In genomic region chr6:90988648-90989317, GRCm38 (mm10) we compare ENCODE assay signal across 8 mouse cellular contexts. TPM values are rescaled to one million over a fixed set of nuclear protein-coding genes. Genes with fewer than 3 reads are reported as not detected.
A peak's percentile ranks its signal among the peaks of the same experiment; 100 is the strongest.
DNase-seq lines count a peak whose midpoint lies in the region; ATAC-seq and TF ChIP-seq lines count a peak whose summit lies in the region.

Gene Iqsec1 (minus strand): TSS chr6:90988685.

- TF ChIP-seq POLR2A in brain, embryonic 14.5 days (IDR thresholded peaks at IDR 0.05; ENCODE audit: borderline replicate concordance, extremely low read depth, insufficient read depth, insufficient read length, poor library complexity, severe bottlenecking): no peak
- TF ChIP-seq POLR2A in limb, embryonic 14.5 days (IDR thresholded peaks at IDR 0.05; ENCODE audit: borderline replicate concordance, extremely low read depth, insufficient read depth, insufficient read length): no peak
- TF ChIP-seq POLR2A in spleen, adult 2 months (IDR thresholded peaks at IDR 0.05; ENCODE audit: low read depth, low read length): no peak

- H3K4me2 ChIP-seq in kidney, embryonic 14.5 days (replicated peaks; ENCODE audit: low read depth, low read length): peak within 1 kb of the TSS; percentile 99
- peak within 1 kb of the TSS; percentile 99 for H3K4me2 ChIP-seq in limb, embryonic 14.5 days (replicated peaks; ENCODE audit: low read depth, low read length, severe bottlenecking)
- H3K4me2 ChIP-seq in midbrain, embryonic 16.5 days (ENCODE audit: low read length): peak within 1 kb of the TSS; percentile 79

- ATAC-seq in erythroblast, adult 5-6 weeks (replicated peaks; ENCODE audit: low FRiP score, poor library complexity, severe bottlenecking): peak; percentile 91
- peak; percentile 97 for ATAC-seq in kidney, embryonic 14.5 days (ENCODE audit: low FRiP score, low TSS enrichment)
- peak; percentile 95 for ATAC-seq in limb, embryonic 14.5 days (ENCODE audit: low FRiP score, low read depth)
- ATAC-seq in midbrain, embryonic 16.5 days: peak; percentile 96

- no peaks in the 10 kb centered on the region for H3K27me3 ChIP-seq in heart, embryonic 10.5 days (ENCODE audit: insufficient read depth, poor library complexity, severe bottlenecking)
- H3K27me3 ChIP-seq in kidney, embryonic 14.5 days (ENCODE audit: control insufficient read depth, insufficient read depth, low read length): peaks cover 7% of the 10 kb centered on the region
- H3K27me3 ChIP-seq in limb, embryonic 14.5 days (ENCODE audit: control insufficient read depth, insufficient read depth, low read length): no peaks in the 10 kb centered on the region
- H3K27me3 ChIP-seq in midbrain, embryonic 16.5 days (ENCODE audit: control insufficient read depth, insufficient read depth, low read depth, low read length): peaks cover 6% of the 10 kb centered on the region
- H3K27me3 ChIP-seq in spleen, adult 2 months (ENCODE audit: control insufficient read depth, insufficient read depth, low read length): peaks cover 15% of the 10 kb centered on the region

- H3K4me3 ChIP-seq in heart, embryonic 10.5 days: peak within 1 kb of the TSS; percentile 85
- H3K4me3 ChIP-seq in kidney, embryonic 14.5 days (ENCODE audit: low read length): peak within 1 kb of the TSS; percentile 53
- H3K4me3 ChIP-seq in limb, embryonic 14.5 days (replicated peaks; ENCODE audit: low read length): peak within 1 kb of the TSS; percentile 67
- peak within 1 kb of the TSS; percentile 63 for H3K4me3 ChIP-seq in midbrain, embryonic 16.5 days (ENCODE audit: low read depth, low read length)
- H3K4me3 ChIP-seq in spleen, adult 2 months (ENCODE audit: extremely low read depth, insufficient read depth, insufficient read length): peak within 1 kb of the TSS; percentile 52; the same call in 1 of the 2 replicates

- H3K4me1 ChIP-seq in heart, embryonic 10.5 days: peaks cover 54% of the 10 kb centered on the region
- no peaks in the 10 kb centered on the region for H3K4me1 ChIP-seq in kidney, embryonic 14.5 days (ENCODE audit: control insufficient read depth, insufficient read depth, low read length)
- H3K4me1 ChIP-seq in limb, embryonic 14.5 days (ENCODE audit: control insufficient read depth, insufficient read depth, low read length): peaks cover 3% of the 10 kb centered on the region; the same call in 1 of the 2 replicates
- peaks cover 9% of the 10 kb centered on the region; the same call in 1 of the 2 replicates for H3K4me1 ChIP-seq in midbrain, embryonic 16.5 days (ENCODE audit: control insufficient read depth, insufficient read depth, low read length)
- H3K4me1 ChIP-seq in spleen, adult 2 months (ENCODE audit: control insufficient read depth, insufficient read depth, insufficient read length): peaks cover 9% of the 10 kb centered on the region

- peaks cover 3% of the 10 kb centered on the region; the same call in 1 of the 2 replicates for H3K9me3 ChIP-seq in heart, embryonic 10.5 days
- peaks cover 15% of the 10 kb centered on the region for H3K9me3 ChIP-seq in kidney, embryonic 14.5 days (ENCODE audit: control insufficient read depth, low read length)
- peaks cover 3% of the 10 kb centered on the region; the same call in 1 of the 2 replicates for H3K9me3 ChIP-seq in limb, embryonic 14.5 days (ENCODE audit: control insufficient read depth, low read length)
- peaks cover 6% of the 10 kb centered on the region; the same call in 1 of the 2 replicates for H3K9me3 ChIP-seq in midbrain, embryonic 16.5 days (replicated peaks; ENCODE audit: control insufficient read depth, low read length, poor library complexity, severe bottlenecking)

- H3K27ac ChIP-seq in heart, embryonic 10.5 days: peak within 1 kb of the TSS; percentile 94
- peak within 1 kb of the TSS; percentile 20; the same call in 1 of the 2 replicates for H3K27ac ChIP-seq in kidney, embryonic 14.5 days (ENCODE audit: low read depth, low read length)
- peak within 1 kb of the TSS; percentile 48; the same call in 1 of the 2 replicates for H3K27ac ChIP-seq in limb, embryonic 14.5 days (replicated peaks; ENCODE audit: low read depth, low read length)
- H3K27ac ChIP-seq in midbrain, embryonic 16.5 days (ENCODE audit: low read length): peak within 1 kb of the TSS; percentile 24; the same call in 1 of the 2 replicates
- H3K27ac ChIP-seq in spleen, adult 2 months (ENCODE audit: insufficient read depth, low read length): no peak within 1 kb of the TSS

- H3K36me3 ChIP-seq in heart, embryonic 10.5 days: no peaks in the 10 kb centered on the region; the same call in 1 of the 2 replicates
- H3K36me3 ChIP-seq in kidney, embryonic 14.5 days (ENCODE audit: control insufficient read depth, insufficient read depth, low read length): no peaks in the 10 kb centered on the region
- H3K36me3 ChIP-seq in limb, embryonic 14.5 days (ENCODE audit: control insufficient read depth, insufficient read depth, low read length): no peaks in the 10 kb centered on the region
- H3K36me3 ChIP-seq in midbrain, embryonic 16.5 days (ENCODE audit: control insufficient read depth, insufficient read depth, low read length): no peaks in the 10 kb centered on the region
- H3K36me3 ChIP-seq in spleen, adult 2 months (ENCODE audit: control insufficient read depth, insufficient read depth, low read length): no peaks in the 10 kb centered on the region

- H3K9ac ChIP-seq in kidney, embryonic 14.5 days (ENCODE audit: low read depth, low read length): peak within 1 kb of the TSS; percentile 68
- H3K9ac ChIP-seq in limb, embryonic 14.5 days (ENCODE audit: low read depth, low read length, severe bottlenecking): peak within 1 kb of the TSS; percentile 69
- peak within 1 kb of the TSS; percentile 77 for H3K9ac ChIP-seq in midbrain, embryonic 16.5 days (ENCODE audit: low read depth, low read length)

- WGBS in heart, embryonic 10.5 days: 2% methylated on average over 38 of the region's 39 CpGs
- WGBS in kidney, embryonic 14.5 days: 3% methylated on average over 36 of the region's 39 CpGs
- WGBS in limb, embryonic 14.5 days: 3% methylated on average over 19 of the region's 39 CpGs
- WGBS in midbrain, embryonic 16.5 days: under 1% methylated on average over 29 of the region's 39 CpGs
- 6% methylated on average over 39 of the region's 39 CpGs for WGBS in spleen, adult 2 months

- peak; percentile 62 for TF ChIP-seq CTCF in brain, embryonic 14.5 days (IDR thresholded peaks at IDR 0.05; ENCODE audit: borderline replicate concordance, extremely low read depth, insufficient read depth, insufficient read length)
- TF ChIP-seq CTCF in spleen, adult 2 months (IDR thresholded peaks at IDR 0.05; ENCODE audit: extremely low read depth, insufficient read depth, insufficient read length, insufficient replicate concordance): no peak

- peak; percentile 86 to 88 for DNase-seq in B cell, adult 2 months
- DNase-seq in brain, embryonic 14.5 days (ENCODE audit: low read depth): peak; percentile 99
- DNase-seq in heart, embryonic 10.5 days (ENCODE audit: low spot score): peak; percentile 100
- DNase-seq in limb, embryonic 14.5 days (ENCODE audit: low spot score): peak; percentile 99
- peak; percentile 23 to 51 for DNase-seq in spleen, adult 2 months (ENCODE audit: low read depth in 1 of 2, low spot score in 2 of 2)

RNA-seq across cellular contexts. Expression of gene Iqsec1, which starts in this region (rescaled TPM):
- 55.5 and 91.1 TPM in 2 replicates for polyA plus RNA-seq in brain, embryonic 14.5 days (2012; rRNA removed)
- 118 and 132 TPM in 2 replicates for total RNA-seq in erythroblast, adult 5-6 weeks (2015; ENCODE audit: low replicate concordance)
- total RNA-seq in erythroblast, adult 5-6 weeks (2017; ENCODE audit: low replicate concordance): 65.5 and 104 TPM in 2 replicates
- polyA plus RNA-seq in heart, embryonic 10.5 days (2016; fragmentation: Nextera tagmentation; extraction: Ambion mirVana): 12.1 and 14.8 TPM in 2 replicates
- 11.9 and 16.1 TPM in 2 replicates for polyA plus RNA-seq in kidney, embryonic 14.5 days (2014; fragmentation: Nextera tagmentation; extraction: Ambion mirVana)
- 58.2 and 80.2 TPM in 2 replicates for polyA plus RNA-seq in limb, embryonic 14.5 days (2012; rRNA removed)
- polyA plus RNA-seq in limb, embryonic 14.5 days (2014; fragmentation: Nextera tagmentation; extraction: Ambion mirVana): 17.3 and 20.6 TPM in 2 replicates
- polyA plus RNA-seq in midbrain, embryonic 16.5 days (2015; fragmentation: Nextera tagmentation; extraction: Ambion mirVana): 24.6 and 25.6 TPM in 2 replicates
- 230 and 427 TPM in 2 replicates for polyA plus RNA-seq in spleen, adult 2 months (2012; rRNA removed)

Comparison
In these comparisons a context has a peak if more than half of its experiments do, and no peak if none do; other contexts are left out.
1. DNase-seq: peak in every context shown above with its lines; median percentile 100 in heart, embryonic 10.5 days; 99 in brain, embryonic 14.5 days; 99 in limb, embryonic 14.5 days; 87 in B cell, adult 2 months; 37 in spleen, adult 2 months.